Mouse (Mus musculus) midbrain, embryonic 12.5 days (tissue): ENCODE measurements around the gene Hhatl. TPM values are rescaled to one million over a fixed set of nuclear protein-coding genes. Genes with fewer than 3 reads are reported as not detected.

Experiments
- ATAC-seq: fragments of 200-750 bp; cut with Nextera tagmentation; 2 replicates; pipeline ENCODE4 v1.8.0; 2017; ENCODE audit warnings: low read depth, moderate TSS enrichment, moderate library complexity; ENCODE audit not compliant: low FRiP score
- H3K27ac ChIP-seq: fragments of 300-500 bp; sonication (generic); replicated peaks from 2 replicates; pipeline ENCODE4 v1.5.1; 2016; ENCODE audit warnings: mild to moderate bottlenecking
- H3K27me3 ChIP-seq: fragments of 300-500 bp; sonication (generic); 2 replicates; pipeline ENCODE4 v1.6.1; 2016; ENCODE audit warnings: mild to moderate bottlenecking
- H3K36me3 ChIP-seq: fragments of 300-500 bp; sonication (generic); 2 replicates; pipeline ENCODE4 v1.6.1; 2016
- H3K4me1 ChIP-seq: fragments of 300-500 bp; sonication (generic); 2 replicates; pipeline ENCODE4 v1.6.1; 2016
- H3K4me2 ChIP-seq: fragments of 300-500 bp; sonication (generic); replicated peaks from 2 replicates; pipeline ENCODE4 v1.6.1; 2016; ENCODE audit warnings: mild to moderate bottlenecking, moderate library complexity
- H3K4me3 ChIP-seq: fragments of 300-500 bp; sonication (generic); 2 replicates; pipeline ENCODE4 v1.5.1; 2016; ENCODE audit warnings: mild to moderate bottlenecking
- H3K9ac ChIP-seq: fragments of 300-500 bp; sonication (generic); replicated peaks from 2 replicates; pipeline ENCODE4 v1.6.1; 2016; ENCODE audit warnings: mild to moderate bottlenecking, moderate library complexity
- H3K9me3 ChIP-seq: fragments of 300-500 bp; sonication (generic); 2 replicates; pipeline ENCODE4 v1.6.1; 2016; ENCODE audit warnings: mild to moderate bottlenecking
- WGBS: fragments of 180-500 bp; shearing (Covaris S2); methylation state at CpG from one replicate; pipeline ENCODE4 v1.1.7; 2016; 5-methylcytosine and 5-hydroxymethylcytosine counted together
- polyA plus RNA-seq: library from polyadenylated mRNA; unstranded; fragments of >200 nt; fragmentation: Nextera tagmentation; extraction: Ambion mirVana; gene quantifications from 2 replicates; pipeline ENCODE4 v1.2.1, GENCODE M21; 2016

Hhatl gene
- polyA plus RNA-seq, 1 experiment from 2014 or later: not detected

- no peak overlapping the region for H3K4me2 ChIP-seq
- no peaks in the 10 kb centered on the region for H3K27me3 ChIP-seq
- H3K36me3 ChIP-seq: peaks cover 46% of the 10 kb centered on the region
- H3K4me3 ChIP-seq: no peak overlapping the region
- no peak overlapping the region for H3K27ac ChIP-seq
- no peak overlapping the region for H3K9ac ChIP-seq
- ATAC-seq: no peak
- peaks cover 28% of the 10 kb centered on the region for H3K4me1 ChIP-seq
- 87% methylated on average over 3 of the region's 3 CpGs for WGBS
- no peaks in the 10 kb centered on the region for H3K9me3 ChIP-seq
These were observed 35.5 kb downstream of the Hhatl start for GRCm38 (mm10) chr9:121756785-121757184.

- Histone ChIP-seq H3K36me3 (peaks cover 68% of the 10 kb centered on the region), H3K27me3 (no peaks in the 10 kb centered on the region), H3K4me1 (peaks cover 12% of the 10 kb centered on the region), H3K4me3 (no peak overlapping the region), H3K4me2 (no peak overlapping the region), H3K27ac (no peak overlapping the region), H3K9ac (no peak overlapping the region), H3K9me3 (no peaks in the 10 kb centered on the region)
- ATAC-seq: no peak
- 92% methylated on average over 3 of the region's 3 CpGs for WGBS
These were observed 37.7 kb downstream of the Hhatl start for GRCm38 (mm10) chr9:121754624-121755023.

- Histone ChIP-seq H3K27me3 (no peaks in the 10 kb centered on the region), H3K36me3 (peaks cover 86% of the 10 kb centered on the region), H3K9me3 (no peaks in the 10 kb centered on the region), H3K27ac (no peak overlapping the region), H3K4me3 (no peak overlapping the region), H3K4me1 (peaks cover under 1% of the 10 kb centered on the region; the same call in 1 of the 2 replicates), H3K4me2 (no peak overlapping the region), H3K9ac (no peak overlapping the region)
- ATAC-seq: no peak
- WGBS: 94% methylated on average over 9 of the region's 9 CpGs
These were observed 39.5 kb downstream of the Hhatl start for GRCm38 (mm10) chr9:121752774-121753173.

GRCm38 (mm10) chr9:121744051-121744450 is 48.3 kb downstream of the Hhatl start:
- no peaks in the 10 kb centered on the region for H3K27me3 ChIP-seq
- H3K27ac ChIP-seq: no peak overlapping the region
- 94% methylated on average over 8 of the region's 8 CpGs for WGBS
- H3K4me3 ChIP-seq: no peak overlapping the region
- H3K36me3 ChIP-seq: peaks cover 80% of the 10 kb centered on the region
- no peak for ATAC-seq
- no peak overlapping the region for H3K4me2 ChIP-seq
- no peaks in the 10 kb centered on the region for H3K4me1 ChIP-seq
- no peaks in the 10 kb centered on the region for H3K9me3 ChIP-seq
- no peak overlapping the region for H3K9ac ChIP-seq

GRCm38 (mm10) chr9:121741168-121741567 is 51.1 kb downstream of the Hhatl start:
- H3K4me2 ChIP-seq: no peak overlapping the region
- no peak overlapping the region for H3K4me3 ChIP-seq
- WGBS: 96% methylated on average over 3 of the region's 3 CpGs
- H3K36me3 ChIP-seq: peaks cover 51% of the 10 kb centered on the region
- no peaks in the 10 kb centered on the region for H3K27me3 ChIP-seq
- H3K9me3 ChIP-seq: no peaks in the 10 kb centered on the region
- ATAC-seq: no peak
- no peak overlapping the region for H3K27ac ChIP-seq
- H3K4me1 ChIP-seq: no peaks in the 10 kb centered on the region
- no peak overlapping the region for H3K9ac ChIP-seq

GRCm38 (mm10) chr9:121740490-121740889 is 51.8 kb downstream of the Hhatl start:
- Histone ChIP-seq H3K36me3 (peaks cover 46% of the 10 kb centered on the region), H3K9me3 (no peaks in the 10 kb centered on the region), H3K27me3 (no peaks in the 10 kb centered on the region), H3K27ac (no peak overlapping the region), H3K9ac (no peak overlapping the region), H3K4me3 (no peak overlapping the region), H3K4me1 (no peaks in the 10 kb centered on the region), H3K4me2 (no peak overlapping the region)
- 88% methylated on average over 6 of the region's 6 CpGs for WGBS
- ATAC-seq: no peak

Other genes with a start within 250 kb of the Hhatl start
- not detected in 2 replicates for gene Lyzl4, start 150.4 kb downstream of the Hhatl start, polyA plus RNA-seq
- 0.18 and 0.26 TPM in 2 replicates for gene Vipr1, start 149.8 kb downstream of the Hhatl start, polyA plus RNA-seq
- gene Sec22c, start 87.0 kb downstream of the Hhatl start, polyA plus RNA-seq: 25.9 and 29.5 TPM in 2 replicates
- 107 TPM in 2 replicates for gene Ss18l2, start 82.2 kb downstream of the Hhatl start, polyA plus RNA-seq
- 73.6 and 75.3 TPM in 2 replicates for gene Nktr, start 73.3 kb downstream of the Hhatl start, polyA plus RNA-seq
- 10.9 and 13.3 TPM in 2 replicates for gene Zfp651, start 33.2 kb downstream of the Hhatl start, polyA plus RNA-seq
- gene Klhl40, start 14.9 kb downstream of the Hhatl start, polyA plus RNA-seq: 0.14 TPM in 1 of 2 replicates, not detected in the other
- 3.2 and 4.3 TPM in 2 replicates for gene Ccdc13, start 47.0 kb upstream of the Hhatl start, polyA plus RNA-seq
- 142 TPM in 2 replicates for gene Higd1a, start 65.9 kb upstream of the Hhatl start, polyA plus RNA-seq
- 1.1 and 1.4 TPM in 2 replicates for gene Ackr2, start 105.8 kb upstream of the Hhatl start, polyA plus RNA-seq
- not detected in 2 replicates for gene Cyp8b1, start 123.8 kb upstream of the Hhatl start, polyA plus RNA-seq
- 0.92 and 1.0 TPM in 2 replicates for gene Fam198a, start 158.5 kb upstream of the Hhatl start, polyA plus RNA-seq
- gene Pomgnt2, start 204.6 kb upstream of the Hhatl start, polyA plus RNA-seq: 15.3 and 15.4 TPM in 2 replicates